Mouse (Mus musculus) gastrocnemius, adult 8-10 months (tissue): ENCODE data around the gene Gm1043. TPM values are rescaled to one million over a fixed set of nuclear protein-coding genes. Genes with fewer than 3 reads are reported as not detected.

ENCODE experiments used
- DNase-seq, 2 experiments: peaks; one replicate each; pipeline ENCODE4 v3.0.0; 2022; ENCODE audit warnings: low spot score in 2 of 2
- total RNA-seq, 4 experiments: library from RNA; stranded (reverse); gene quantifications; 2 replicates each; pipeline ENCODE4 v1.2.4; 2022

Gm1043 gene
- total RNA-seq, 4 experiments from 2014 or later = not detected

GRCm38 (mm10) chr5:37242360-37243168 is 157.4 kb downstream of the Gm1043 start:
- DNase-seq = no peak

DNA sequence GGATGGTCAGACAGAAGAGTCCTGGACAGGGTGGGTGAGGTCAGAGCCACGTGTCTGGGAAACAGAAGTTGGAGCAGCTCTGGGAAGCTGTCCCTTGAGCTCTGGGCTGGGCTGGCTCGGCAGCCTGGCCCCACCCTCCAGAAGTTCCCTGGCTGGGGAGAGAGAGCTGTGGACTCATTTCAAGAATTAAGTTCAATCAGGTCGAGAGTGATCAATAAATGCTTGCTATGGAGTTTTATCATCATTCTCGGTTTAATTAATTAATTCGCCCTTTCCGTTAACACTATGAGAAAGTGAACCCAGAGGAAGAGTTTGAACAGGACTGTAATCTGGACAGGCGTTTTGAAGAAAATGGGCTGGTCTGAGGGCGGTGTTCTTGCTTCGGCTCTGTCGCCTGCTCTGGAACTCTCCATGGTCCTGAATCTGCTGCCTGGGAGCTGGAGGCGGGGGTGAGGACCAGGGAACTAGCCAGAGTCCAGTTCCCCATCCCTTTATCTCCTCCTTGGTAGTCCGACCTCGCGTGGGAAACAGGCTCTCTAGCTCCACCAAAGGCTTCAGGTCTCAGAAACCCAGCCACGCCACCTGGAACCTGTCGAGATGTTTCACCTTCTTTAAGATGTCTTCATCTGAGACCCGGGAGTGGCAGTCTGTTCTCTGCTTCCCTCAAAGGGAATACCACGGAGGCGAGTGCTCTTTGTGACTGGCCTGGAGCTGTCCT is 158.2 kb downstream of the Gm1043 start:
- DNase-seq = no peak

DNA sequence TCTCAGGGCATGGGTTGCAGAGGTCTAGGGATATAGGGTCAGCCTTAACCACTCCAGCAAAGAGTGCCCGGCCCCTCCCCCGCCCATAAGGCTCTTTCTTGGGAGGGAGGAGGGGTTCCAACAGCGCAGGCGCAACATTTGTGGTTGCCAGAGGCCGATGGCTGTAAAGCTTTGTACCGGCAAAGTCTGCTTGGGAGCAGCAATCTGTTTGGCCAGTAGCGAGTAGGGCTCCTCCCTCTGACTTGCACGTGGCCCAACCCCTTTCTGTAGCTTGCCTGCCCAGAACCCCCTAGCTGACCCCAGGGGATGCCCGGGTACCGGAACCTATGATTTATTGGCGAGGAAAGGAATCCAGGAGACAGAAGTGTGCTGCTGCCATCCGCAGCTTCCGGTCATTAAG is 159.0 kb downstream of the Gm1043 start:
- no peak for DNase-seq

DNA sequence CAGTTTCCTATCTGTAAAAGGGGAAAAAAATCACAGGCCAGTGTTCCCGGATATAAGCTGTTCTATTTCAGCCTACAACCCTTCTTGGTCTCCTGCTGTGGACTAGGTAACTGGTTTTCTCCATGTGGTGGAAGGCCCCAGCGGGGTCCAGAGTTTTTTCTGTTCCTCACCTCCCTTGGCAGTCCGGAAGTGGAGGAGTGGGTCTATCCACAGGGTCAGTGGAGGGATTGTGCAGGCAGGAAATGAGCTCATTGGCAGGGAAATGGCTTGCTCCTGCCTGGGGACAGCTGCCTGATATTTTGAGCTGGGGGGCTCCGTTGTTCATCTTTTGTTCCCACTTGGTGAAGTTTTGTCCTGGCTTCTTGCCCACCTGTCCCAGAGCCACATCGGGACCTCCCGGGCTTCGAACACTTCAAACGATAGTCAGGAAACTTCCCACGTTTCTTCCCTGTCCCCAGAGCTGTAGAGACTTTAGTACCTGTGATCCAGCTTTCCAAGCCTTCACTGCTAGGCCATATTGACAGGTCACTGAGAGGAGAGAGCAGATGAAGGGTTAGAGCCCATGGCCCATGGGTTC is 159.6 kb downstream of the Gm1043 start:
- no peak for DNase-seq

GRCm38 (mm10) chr5:37245651-37246050 is 160.5 kb downstream of the Gm1043 start:
- no peak for DNase-seq

DNA sequence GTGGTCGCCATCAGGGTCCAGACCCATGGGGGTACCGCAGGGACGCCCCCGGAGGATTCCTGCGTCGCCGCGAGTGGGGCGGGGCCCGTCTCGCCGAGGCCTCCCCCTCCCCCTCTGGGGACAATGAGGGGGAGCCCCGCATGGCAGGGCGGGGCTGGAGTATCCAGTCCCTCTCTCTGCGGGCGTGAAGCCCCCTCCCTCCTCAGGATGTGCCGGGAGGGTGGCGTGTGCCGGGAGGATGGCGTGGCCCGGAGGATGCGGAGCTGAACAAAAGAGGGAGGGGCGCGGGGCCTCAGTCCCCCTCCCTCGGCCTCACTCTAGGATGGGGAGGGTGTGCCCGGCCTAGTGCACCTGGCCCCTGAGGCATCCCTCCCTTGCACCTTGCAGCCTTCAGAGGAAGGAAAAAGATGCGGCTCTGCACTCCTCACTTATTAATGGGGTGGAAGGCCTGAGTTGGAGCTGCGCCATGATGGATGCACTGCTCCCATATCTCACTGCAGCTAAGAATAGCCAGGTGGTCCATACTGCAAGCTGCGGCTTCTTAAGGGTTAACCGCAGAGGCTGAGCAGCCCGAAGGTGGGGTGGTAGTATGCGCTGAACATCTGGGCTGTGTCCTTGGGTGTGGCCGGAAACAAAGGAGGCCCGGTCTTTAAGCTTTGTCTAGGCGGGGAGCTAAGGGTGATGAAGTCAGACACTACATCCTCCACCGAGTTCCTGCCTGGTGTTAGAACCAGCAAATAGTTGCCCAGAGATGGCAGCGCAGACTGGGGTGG is 161.2 kb downstream of the Gm1043 start:
- DNase-seq = no peak

DNA sequence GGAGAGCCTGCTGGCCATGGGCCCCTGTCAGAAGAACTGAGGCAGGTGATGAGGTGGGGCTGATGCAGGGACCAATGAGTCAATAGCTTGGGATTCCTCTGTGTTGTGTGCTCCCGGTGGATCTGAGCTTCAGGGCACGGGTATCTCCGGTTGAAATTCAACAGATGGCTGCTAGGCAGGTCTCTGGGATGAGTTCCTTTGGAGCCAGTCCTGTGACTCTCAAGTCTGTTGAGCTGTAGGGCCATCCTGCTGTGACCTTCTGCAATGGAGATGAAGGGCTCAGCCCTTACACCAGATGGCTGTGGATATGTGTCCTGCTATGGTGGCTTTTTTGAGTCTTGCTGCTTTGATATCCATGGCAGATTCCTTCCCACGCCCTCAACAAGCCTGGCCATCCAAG is 162.3 kb downstream of the Gm1043 start:
- no peak for DNase-seq

DNA sequence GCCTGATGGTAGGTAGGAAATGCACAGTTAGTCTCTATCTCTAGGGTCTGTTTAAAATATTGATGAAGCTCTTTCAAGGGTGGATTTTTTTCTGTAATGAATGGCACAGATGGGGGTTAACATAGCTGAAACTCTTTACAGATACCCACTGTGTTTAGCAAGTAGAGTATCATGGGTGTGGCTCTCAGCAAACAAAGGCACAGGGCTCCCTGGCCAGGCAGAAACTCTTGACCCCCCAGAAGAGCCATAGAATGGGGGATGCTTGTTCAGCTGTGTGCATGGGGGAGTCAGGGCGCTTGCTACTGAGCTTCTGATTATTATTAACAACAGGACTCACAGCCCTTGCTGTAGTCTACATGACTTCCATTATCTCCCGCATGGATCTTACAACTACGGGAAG is 163.7 kb downstream of the Gm1043 start:
- no peak for DNase-seq

GRCm38 (mm10) chr5:37251596-37251995 is 166.4 kb downstream of the Gm1043 start:
- no peak for DNase-seq

GRCm38 (mm10) chr5:37252101-37252804 is 167.1 kb downstream of the Gm1043 start:
- no peak for DNase-seq

GRCm38 (mm10) chr5:37254523-37254922 is 169.4 kb downstream of the Gm1043 start:
- no peak for DNase-seq

DNA sequence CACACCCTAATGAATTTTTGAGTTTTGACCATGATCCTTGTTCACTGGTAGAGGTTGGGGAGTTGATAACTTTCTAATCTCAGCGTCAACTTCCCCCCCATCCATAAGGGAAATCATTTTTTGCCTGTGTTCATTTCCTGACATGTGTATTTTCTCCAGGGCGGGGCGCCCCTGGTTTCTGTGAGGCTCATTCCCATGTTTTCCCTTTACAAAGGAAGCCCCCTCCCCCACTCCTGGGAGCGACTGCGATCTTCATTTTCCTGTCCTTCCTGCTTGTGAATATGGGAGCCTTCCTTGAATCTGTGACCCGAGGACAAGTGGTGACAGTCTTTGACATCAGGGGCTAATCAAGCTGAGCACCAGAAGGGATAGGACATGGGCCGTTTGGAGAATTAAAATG is 171.7 kb downstream of the Gm1043 start:
- no peak for DNase-seq

DNA sequence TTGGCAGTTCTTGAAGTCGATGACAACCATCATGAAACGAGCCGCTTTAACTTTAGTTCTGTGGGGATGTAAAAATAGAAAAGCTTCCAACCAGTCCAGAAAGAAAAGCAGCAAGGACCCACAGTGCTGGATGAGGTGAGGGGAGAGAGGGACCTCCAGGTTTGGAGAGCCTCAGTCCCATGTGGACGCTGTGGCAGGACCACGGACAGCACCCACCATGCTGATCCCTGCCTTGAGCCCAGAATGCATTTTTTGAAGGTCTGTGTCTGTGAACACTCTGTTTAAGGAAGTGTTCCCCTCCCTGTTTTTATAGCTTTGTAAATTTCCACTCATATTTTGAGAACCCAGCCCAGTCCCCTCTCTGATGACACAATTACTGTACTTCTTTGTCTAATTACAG is 172.1 kb downstream of the Gm1043 start:
- no peak for DNase-seq

DNA sequence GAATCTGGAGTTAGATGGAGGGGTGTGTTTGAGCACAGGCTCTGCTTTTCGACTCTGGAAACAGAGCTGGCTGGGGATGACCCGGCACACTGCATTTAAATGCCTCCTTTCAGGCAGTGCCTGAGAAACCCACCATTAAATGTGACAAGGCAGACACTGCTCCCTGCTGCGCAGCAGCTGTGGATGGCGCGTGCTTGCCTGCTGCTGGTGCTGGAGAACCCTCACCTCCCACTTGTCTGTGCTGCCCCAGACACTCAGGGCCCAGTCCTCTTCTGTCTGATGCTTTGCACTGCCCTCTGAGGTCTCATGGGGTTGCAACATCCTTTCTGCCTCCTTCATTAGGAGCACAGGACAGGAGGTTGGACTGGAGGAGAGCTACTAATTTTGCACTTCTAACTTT is 176.6 kb downstream of the Gm1043 start:
- DNase-seq = no peak

DNA sequence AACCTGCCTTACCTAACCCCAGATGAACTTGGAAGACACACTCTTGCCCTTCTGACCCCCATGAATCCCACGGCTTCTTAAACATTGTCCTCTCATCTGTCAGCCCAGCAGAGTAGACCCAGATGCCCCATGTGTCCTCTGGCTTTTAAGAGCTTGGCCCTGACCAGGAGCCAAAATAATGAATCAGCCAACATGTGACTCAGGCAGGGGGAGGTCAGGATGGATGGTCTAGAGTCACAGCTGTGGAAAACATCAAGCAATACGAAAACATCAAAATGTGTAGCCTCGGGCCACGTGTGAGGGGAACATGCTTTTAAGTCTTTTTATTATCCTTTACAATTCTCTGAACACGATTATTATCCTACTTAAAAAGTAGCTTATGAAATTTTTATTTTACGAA is 178.6 kb downstream of the Gm1043 start:
- no peak for DNase-seq

Other genes with a start within 250 kb of the Gm1043 start
- 1 to 10 TPM in 1 of 4 experiments, under 1 TPM in 3; 0.27 to 1.1 (median 0.37) TPM for gene Ppp2r2c, start 216.9 kb upstream of the Gm1043 start, total RNA-seq
- 10 to 100 TPM; 51.3 to 68.1 (median 58.9) TPM for gene Wfs1, start 96.2 kb upstream of the Gm1043 start, total RNA-seq
- under 1 TPM in 2 of 4 experiments, not detected in 2; 0.17 to 0.19 TPM for gene Crmp1, start 156.6 kb downstream of the Gm1043 start, total RNA-seq